Comparison of ENCODE assay signal across 9 mouse cellular contexts in the genomic region with DNA sequence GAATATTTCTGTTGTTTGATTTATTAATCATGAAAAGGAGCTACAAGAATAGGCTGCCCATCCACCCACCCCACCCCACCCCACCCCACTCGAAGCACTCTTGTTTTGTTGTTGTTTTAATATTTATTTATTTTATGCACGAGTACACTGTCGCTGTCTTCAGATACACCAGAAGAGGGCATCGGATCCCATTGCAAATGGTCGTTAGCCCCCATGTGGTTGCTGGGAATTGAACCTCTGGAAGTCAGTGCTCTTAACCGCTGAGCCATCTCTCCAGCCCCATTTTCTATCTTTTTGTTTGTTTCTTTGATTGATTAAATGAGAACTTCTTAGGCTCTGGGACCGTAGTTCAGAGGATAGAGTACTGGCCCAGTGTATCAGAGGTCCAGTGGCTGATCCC. TPM values are rescaled to one million over a fixed set of nuclear protein-coding genes. Genes with fewer than 3 reads are reported as not detected.
A peak's percentile ranks its signal among the peaks of the same experiment; 100 is the strongest.
DNase-seq lines count a peak whose midpoint lies in the region; ATAC-seq and TF ChIP-seq lines count a peak whose summit lies in the region.
"Had no signal": no experiment of that assay in that cellular context is flagged by ENCODE, and none has a peak within 500 bp of the region (broad histone marks: within the 10 kb centered on the region; RNA-seq: fewer than 3 reads in every experiment).

No protein-coding gene starts in this region.

- WGBS in liver, postnatal 0 days (ENCODE audit: insufficient replicate concordance) = 12% methylated on average over 7 of the region's 7 CpGs

- peaks cover 10% of the 10 kb centered on the region for H3K36me3 ChIP-seq in megakaryocyte, embryonic 14.5 days (replicated peaks; ENCODE audit: low read length)
- H3K36me3 ChIP-seq in liver, postnatal 0 days (replicated peaks; ENCODE audit: insufficient read depth, low read length) = no peaks in the 10 kb centered on the region

- no peak overlapping the region for H3K9ac ChIP-seq in liver, postnatal 0 days (replicated peaks)

- DNase-seq in cerebellum, postnatal 10 days = peak; percentile 65 to 70
- DNase-seq in embryo, embryonic 9.5 days (ENCODE audit: extremely low spot score) = peak; percentile 36
- no peak for DNase-seq in liver, postnatal 0 days
- DNase-seq in neural tube, embryonic 10.5 days (ENCODE audit: extremely low spot score, low spot score) = no peak
- no peak for DNase-seq in c-Kit-positive CD71-positive TER-119-positive erythroid progenitor cells, embryonic 14.5 days (ENCODE audit: low spot score)

- H3K27ac ChIP-seq in liver, postnatal 0 days (ENCODE audit: low read depth) = no peak overlapping the region

- no peak for ATAC-seq in cerebellum, adult (ENCODE audit: insufficient number of reproducible peaks, low FRiP score, low TSS enrichment)
- no peak for ATAC-seq in megakaryocyte, adult 5-6 weeks (ENCODE audit: poor library complexity, severe bottlenecking)
- no peak for ATAC-seq in liver, postnatal 0 days

- no peaks in the 10 kb centered on the region for H3K27me3 ChIP-seq in megakaryocyte, embryonic 14.5 days (replicated peaks)
- no peaks in the 10 kb centered on the region for H3K27me3 ChIP-seq in liver, postnatal 0 days (ENCODE audit: insufficient read depth, low read length)

- H3K4me1 ChIP-seq in megakaryocyte, embryonic 14.5 days = peaks cover 68% of the 10 kb centered on the region
- H3K4me1 ChIP-seq in liver, postnatal 0 days (ENCODE audit: insufficient read depth) = peaks cover 9% of the 10 kb centered on the region; the same call in 1 of the 2 replicates

- no peaks in the 10 kb centered on the region for H3K9me3 ChIP-seq in megakaryocyte, embryonic 14.5 days
- H3K9me3 ChIP-seq in liver, postnatal 0 days (ENCODE audit: low read length) = no peaks in the 10 kb centered on the region
- H3K9me3 ChIP-seq: G1E had no signal

- H3K4me3 ChIP-seq in megakaryocyte, embryonic 14.5 days (replicated peaks) = peak overlapping the region; percentile 48
- no peak overlapping the region for H3K4me3 ChIP-seq in liver, postnatal 0 days (ENCODE audit: low read depth, low read length)

- TF ChIP-seq CTCF in liver, postnatal 0 days (IDR thresholded peaks at IDR 0.05; ENCODE audit: low read depth) = peak; percentile 60

- no peak overlapping the region for H3K4me2 ChIP-seq in liver, postnatal 0 days (ENCODE audit: low read depth, low read length)

- no peak for TF ChIP-seq EP300 in liver, postnatal 0 days (IDR thresholded peaks at IDR 0.05; ENCODE audit: low read depth)

RNA-seq across cellular contexts. Expression of gene Chsy1, which starts 1.4 kb away (rescaled TPM):
- polyA plus RNA-seq in megakaryocyte, embryonic 14.5 days (2012; ENCODE audit: insufficient read depth, low replicate concordance) = 9.6 and 14.4 TPM in 2 replicates
- 18.2 and 21.2 TPM in 2 replicates for total RNA-seq in megakaryocyte, adult 5-6 weeks (2015)
- total RNA-seq in megakaryocyte, adult 5-6 weeks (2017) = 37.1 and 37.6 TPM in 2 replicates
- 3.9 and 5.0 TPM in 2 replicates for polyA plus RNA-seq in liver, postnatal 0 days (2015; fragmentation: Nextera tagmentation; extraction: Ambion mirVana)

RNA-seq across cellular contexts. Expression of gene Selenos, which starts 28.5 kb away (rescaled TPM):
- 68.3 and 82.3 TPM in 2 replicates for polyA plus RNA-seq in megakaryocyte, embryonic 14.5 days (2012; ENCODE audit: insufficient read depth, low replicate concordance)
- 113 and 122 TPM in 2 replicates for total RNA-seq in megakaryocyte, adult 5-6 weeks (2015)
- total RNA-seq in megakaryocyte, adult 5-6 weeks (2017) = 74.8 and 84.5 TPM in 2 replicates
- 103 and 120 TPM in 2 replicates for polyA plus RNA-seq in liver, postnatal 0 days (2015; fragmentation: Nextera tagmentation; extraction: Ambion mirVana)

RNA-seq across cellular contexts. Expression of gene Snrpa1, which starts 49.1 kb away (rescaled TPM):
- 26.0 and 168 TPM in 2 replicates for polyA plus RNA-seq in megakaryocyte, embryonic 14.5 days (2012; ENCODE audit: insufficient read depth, low replicate concordance)
- 53.8 and 59.6 TPM in 2 replicates for total RNA-seq in megakaryocyte, adult 5-6 weeks (2015)
- total RNA-seq in megakaryocyte, adult 5-6 weeks (2017) = 61.4 and 76.3 TPM in 2 replicates
- polyA plus RNA-seq in liver, postnatal 0 days (2015; fragmentation: Nextera tagmentation; extraction: Ambion mirVana) = 45.0 and 47.6 TPM in 2 replicates

Comparison
In these comparisons a context has a peak if more than half of its experiments do, and no peak if none do; other contexts are left out.
1. DNase-seq: peak in cerebellum, postnatal 10 days (2 of 2) and embryo, embryonic 9.5 days (single experiment); none in liver, postnatal 0 days (single experiment), neural tube, embryonic 10.5 days (single experiment) and c-Kit-positive CD71-positive TER-119-positive erythroid progenitor cells, embryonic 14.5 days (single experiment).